ENCODE assay signal across 8 mouse cellular contexts in the genomic region with DNA sequence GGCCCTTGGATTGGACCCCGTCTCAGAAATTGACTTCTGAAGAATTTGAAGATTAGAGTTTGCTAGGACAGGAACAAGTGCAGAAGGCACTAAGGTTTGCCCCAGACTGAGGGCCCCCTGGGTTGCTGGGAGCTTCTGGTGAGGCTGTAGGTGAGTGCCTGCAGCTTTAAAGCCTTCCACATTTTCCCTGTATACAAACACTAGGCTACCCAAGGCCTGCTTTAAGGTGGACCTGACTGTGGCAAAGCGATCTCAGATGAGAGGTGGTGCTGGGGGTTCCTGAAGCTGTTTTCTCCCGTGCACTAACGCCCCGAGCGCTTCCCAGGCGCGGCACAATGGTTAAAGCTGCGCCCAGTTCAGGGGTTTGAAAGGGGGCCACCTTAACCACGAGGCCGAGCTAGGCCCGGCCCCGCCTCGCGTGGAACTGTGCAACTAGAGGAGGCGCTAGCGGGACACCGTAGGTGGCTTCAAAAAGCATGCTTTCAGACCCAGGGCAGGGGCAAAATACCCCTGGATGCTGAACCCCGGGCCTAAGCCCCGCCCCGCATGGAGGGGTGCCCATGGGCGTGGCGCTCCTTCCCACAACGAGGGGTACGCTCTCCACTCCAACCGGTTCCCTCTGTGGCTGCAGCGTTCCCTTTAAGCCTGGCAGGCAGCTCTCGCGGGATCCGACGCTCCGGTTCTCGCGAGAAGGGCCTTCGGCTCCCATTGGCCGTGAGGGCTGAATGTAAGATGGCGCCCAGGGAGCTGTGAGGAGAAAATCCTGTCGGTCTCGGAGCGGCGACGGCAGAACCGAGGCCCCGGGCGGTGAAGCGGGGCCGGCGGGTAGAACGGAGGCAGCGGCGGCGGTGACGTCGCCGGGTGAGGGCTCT. TPM values are rescaled to one million over a fixed set of nuclear protein-coding genes. Genes with fewer than 3 reads are reported as not detected.
DNase-seq lines count a peak whose midpoint lies in the region; ATAC-seq and TF ChIP-seq lines count a peak whose summit lies in the region.

A gene (plus strand): TSS at position 427 of the 872 bp plus-strand sequence.

- no peak for TF ChIP-seq CTCF in kidney, adult 2 months (conservative IDR thresholded peaks at IDR 0.05; ENCODE audit: insufficient read depth, insufficient read length, low read depth, low read length)
- TF ChIP-seq CTCF in spleen, adult 2 months (IDR thresholded peaks at IDR 0.05; ENCODE audit: extremely low read depth, insufficient read depth, insufficient read length, insufficient replicate concordance): no peak

- peak within 1 kb of the TSS; percentile 69 for H3K4me2 ChIP-seq in embryonic facial prominence, embryonic 13.5 days
- peak within 1 kb of the TSS; percentile 72 for H3K4me2 ChIP-seq in limb, embryonic 12.5 days
- peak within 1 kb of the TSS; percentile 74 for H3K4me2 ChIP-seq in midbrain, embryonic 15.5 days

- H3K27ac ChIP-seq in embryonic facial prominence, embryonic 13.5 days: peak within 1 kb of the TSS; percentile 100
- H3K27ac ChIP-seq in kidney, adult 2 months (ENCODE audit: insufficient read depth, low read depth, low read length): peak within 1 kb of the TSS; percentile 95
- H3K27ac ChIP-seq in limb, embryonic 12.5 days: peak within 1 kb of the TSS; percentile 99
- H3K27ac ChIP-seq in midbrain, embryonic 15.5 days: peak within 1 kb of the TSS; percentile 100
- H3K27ac ChIP-seq in spleen, adult 2 months (ENCODE audit: insufficient read depth, low read length): peak within 1 kb of the TSS; percentile 98

- H3K9ac ChIP-seq in embryonic facial prominence, embryonic 13.5 days: peak within 1 kb of the TSS; percentile 95
- H3K9ac ChIP-seq in limb, embryonic 12.5 days (replicated peaks): peak within 1 kb of the TSS; percentile 97
- H3K9ac ChIP-seq in midbrain, embryonic 15.5 days: peak within 1 kb of the TSS; percentile 92

- TF ChIP-seq POLR2A in kidney, adult 2 months (IDR thresholded peaks at IDR 0.05; ENCODE audit: low read depth, low read length): peak; percentile 76
- peak; percentile 65 for TF ChIP-seq POLR2A in spleen, adult 2 months (IDR thresholded peaks at IDR 0.05; ENCODE audit: low read depth, low read length)

- no peaks in the 10 kb centered on the region for H3K27me3 ChIP-seq in embryonic facial prominence, embryonic 13.5 days
- H3K27me3 ChIP-seq in kidney, adult 2 months (replicated peaks; ENCODE audit: control insufficient read depth, insufficient read depth, low read length): no peaks in the 10 kb centered on the region
- no peaks in the 10 kb centered on the region for H3K27me3 ChIP-seq in limb, embryonic 12.5 days
- H3K27me3 ChIP-seq in midbrain, embryonic 15.5 days (replicated peaks): no peaks in the 10 kb centered on the region
- H3K27me3 ChIP-seq in spleen, adult 2 months (ENCODE audit: control insufficient read depth, insufficient read depth, low read length): no peaks in the 10 kb centered on the region

- peak within 1 kb of the TSS; percentile 94 for H3K4me3 ChIP-seq in embryonic facial prominence, embryonic 13.5 days
- H3K4me3 ChIP-seq in kidney, adult 2 months (ENCODE audit: insufficient read depth, low read depth, low read length): peak within 1 kb of the TSS; percentile 78
- peak within 1 kb of the TSS; percentile 63 for H3K4me3 ChIP-seq in limb, embryonic 12.5 days (replicated peaks)
- peak within 1 kb of the TSS; percentile 99 for H3K4me3 ChIP-seq in midbrain, embryonic 15.5 days
- H3K4me3 ChIP-seq in spleen, adult 2 months (ENCODE audit: extremely low read depth, insufficient read depth, insufficient read length): peak within 1 kb of the TSS; percentile 94

- H3K9me3 ChIP-seq in embryonic facial prominence, embryonic 13.5 days: no peaks in the 10 kb centered on the region
- no peaks in the 10 kb centered on the region for H3K9me3 ChIP-seq in limb, embryonic 12.5 days
- H3K9me3 ChIP-seq in midbrain, embryonic 15.5 days: no peaks in the 10 kb centered on the region

- peaks cover 51% of the 10 kb centered on the region for H3K36me3 ChIP-seq in embryonic facial prominence, embryonic 13.5 days
- 0 out of 2 replicates have a peak, but pooled peaks cover 3% of the 10 kb centered on the region for H3K36me3 ChIP-seq in kidney, adult 2 months (ENCODE audit: control insufficient read depth, insufficient read depth, low read length)
- peaks cover 50% of the 10 kb centered on the region for H3K36me3 ChIP-seq in limb, embryonic 12.5 days
- H3K36me3 ChIP-seq in midbrain, embryonic 15.5 days (replicated peaks): peaks cover 36% of the 10 kb centered on the region
- H3K36me3 ChIP-seq in spleen, adult 2 months (ENCODE audit: control insufficient read depth, insufficient read depth, low read length): peaks cover 27% of the 10 kb centered on the region

- 1% methylated on average over 55 of the region's 55 CpGs for WGBS in embryonic facial prominence, embryonic 13.5 days
- 1% methylated on average over 49 of the region's 55 CpGs for WGBS in kidney, adult 2 months
- WGBS in limb, embryonic 12.5 days: under 1% methylated on average over 51 of the region's 55 CpGs
- 1% methylated on average over 55 of the region's 55 CpGs for WGBS in midbrain, embryonic 15.5 days
- 2% methylated on average over 52 of the region's 55 CpGs for WGBS in spleen, adult 2 months

- peak; percentile 97 for DNase-seq in 3134 (ENCODE audit: extremely low read depth, insufficient read length, low spot score)
- peak; percentile 94 to 95 for DNase-seq in adrenal gland, postnatal 36 days
- peak; percentile 97 for DNase-seq in heart, adult 18-20 months
- DNase-seq in kidney, adult 2 months: peak; percentile 98
- peak; percentile 92 to 95 for DNase-seq in spleen, adult 2 months (ENCODE audit: low read depth in 1 of 2, low spot score in 2 of 2)

- ATAC-seq in embryonic facial prominence, embryonic 13.5 days (ENCODE audit: insufficient number of reproducible peaks, insufficient read depth, low FRiP score, low TSS enrichment, low read depth): peak; percentile 92
- peak; percentile 96 for ATAC-seq in limb, embryonic 12.5 days (ENCODE audit: insufficient number of reproducible peaks, insufficient read depth, low FRiP score, low TSS enrichment, low read depth)
- ATAC-seq in midbrain, embryonic 15.5 days (replicated peaks): peak; percentile 98

- H3K4me1 ChIP-seq in embryonic facial prominence, embryonic 13.5 days: peaks cover 22% of the 10 kb centered on the region
- peaks cover 8% of the 10 kb centered on the region; the same call in 1 of the 2 replicates for H3K4me1 ChIP-seq in kidney, adult 2 months (ENCODE audit: control insufficient read depth, insufficient read depth, low read length)
- H3K4me1 ChIP-seq in limb, embryonic 12.5 days (replicated peaks): peaks cover 24% of the 10 kb centered on the region
- peaks cover 28% of the 10 kb centered on the region for H3K4me1 ChIP-seq in midbrain, embryonic 15.5 days
- peaks cover 6% of the 10 kb centered on the region; the same call in 1 of the 2 replicates for H3K4me1 ChIP-seq in spleen, adult 2 months (ENCODE audit: control insufficient read depth, insufficient read depth, insufficient read length)

RNA-seq across cellular contexts. Expression of the gene that starts here (rescaled TPM):
- total RNA-seq in adrenal gland, postnatal 36 days (2021): 100 to 1,000 TPM; 106 to 125 TPM
- 123 and 128 TPM in 2 replicates for polyA plus RNA-seq in embryonic facial prominence, embryonic 13.5 days (2015; fragmentation: Nextera tagmentation; extraction: Ambion mirVana)
- 10 to 100 TPM; 57.8 to 58.7 TPM for total RNA-seq in heart, adult 18-20 months (2021)
- polyA plus RNA-seq in kidney, adult 2 months (2012; rRNA removed): 76.3 and 85.5 TPM in 2 replicates
- polyA plus RNA-seq in limb, embryonic 12.5 days (2016; fragmentation: Nextera tagmentation; extraction: Ambion mirVana): 156 and 159 TPM in 2 replicates
- 132 and 133 TPM in 2 replicates for polyA plus RNA-seq in midbrain, embryonic 15.5 days (2015; fragmentation: Nextera tagmentation; extraction: Ambion mirVana)
- 76.7 and 102 TPM in 2 replicates for polyA plus RNA-seq in spleen, adult 2 months (2012; rRNA removed)

Comparison
In these comparisons a context has a peak if more than half of its experiments do, and no peak if none do; other contexts are left out.
1. Peak in every context shown above with its lines: DNase-seq, ATAC-seq, H3K4me3 ChIP-seq and H3K27ac ChIP-seq.